Mouse (Mus musculus): ENCODE measurements around the gene Ndufc1. TPM values are rescaled to one million over a fixed set of nuclear protein-coding genes. Genes with fewer than 3 reads are reported as not detected.

The Ndufc1 gene
- polyA plus RNA-seq, 1 experiment from 2014 or later, result 619 TPM

DNA sequence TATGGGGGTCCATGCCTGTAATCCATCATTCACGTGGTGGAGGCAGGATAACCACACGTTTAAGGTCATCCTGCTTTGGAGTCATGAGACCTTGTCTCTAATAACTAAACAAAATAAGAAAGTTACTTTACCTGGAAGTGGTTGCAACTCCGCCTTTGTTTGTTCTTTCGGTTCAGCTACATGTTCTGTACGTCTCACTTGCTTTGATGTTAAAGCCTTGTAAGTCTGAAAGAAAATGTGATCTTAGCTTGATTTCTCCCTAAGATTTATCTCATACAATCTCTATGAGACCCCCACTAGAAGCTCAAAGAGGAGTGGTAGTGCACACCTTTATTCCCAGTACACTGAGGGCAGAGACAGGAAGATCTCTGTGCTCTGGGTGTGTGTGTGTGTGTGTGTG is 17.7 kb downstream of the Ndufc1 start:
- Histone ChIP-seq H3K36me3 (ENCODE audit: control insufficient read depth, insufficient read depth) (no peaks in the 10 kb centered on the region), H3K27me3 (replicated peaks; ENCODE audit: control insufficient read depth, insufficient read depth, low read length) (peaks cover 3% of the 10 kb centered on the region; the same call in 1 of the 2 replicates), H3K4me1 (replicated peaks; ENCODE audit: control insufficient read depth, insufficient read depth, low read length) (no peaks in the 10 kb centered on the region; the same call in none of the 2 replicates), H3K4me2 (ENCODE audit: low read length) (no peak overlapping the region), H3K4me3 (replicated peaks; ENCODE audit: low read length) (no peak overlapping the region), H3K27ac (ENCODE audit: low read length) (no peak overlapping the region), H3K9me3 (ENCODE audit: control insufficient read depth, low read length) (no peaks in the 10 kb centered on the region), H3K9ac (replicated peaks; ENCODE audit: low read depth, low read length) (no peak overlapping the region)
- no peak for ATAC-seq
- 82% methylated on average over 5 of the region's 5 CpGs for WGBS

- peak overlapping the region; percentile 39; the same call in 1 of the 2 replicates for H3K9ac ChIP-seq (replicated peaks; ENCODE audit: low read depth, low read length)
- ATAC-seq, result no peak
- no peak overlapping the region for H3K4me3 ChIP-seq (replicated peaks; ENCODE audit: low read length)
- no peaks in the 10 kb centered on the region for H3K27me3 ChIP-seq (replicated peaks; ENCODE audit: control insufficient read depth, insufficient read depth, low read length)
- H3K27ac ChIP-seq (ENCODE audit: low read length), result no peak overlapping the region
- no peaks in the 10 kb centered on the region for H3K9me3 ChIP-seq (ENCODE audit: control insufficient read depth, low read length)
- H3K4me1 ChIP-seq (replicated peaks; ENCODE audit: control insufficient read depth, insufficient read depth, low read length), result no peaks in the 10 kb centered on the region; the same call in 1 of the 2 replicates
- H3K36me3 ChIP-seq (ENCODE audit: control insufficient read depth, insufficient read depth), result no peaks in the 10 kb centered on the region
- H3K4me2 ChIP-seq (ENCODE audit: low read length), result peak overlapping the region; percentile 29
- WGBS, result 9% methylated on average over 13 of the region's 13 CpGs
These were observed 19.9 kb downstream of the Ndufc1 start for GRCm38 (mm10) chr3:51388904-51389303.

DNA sequence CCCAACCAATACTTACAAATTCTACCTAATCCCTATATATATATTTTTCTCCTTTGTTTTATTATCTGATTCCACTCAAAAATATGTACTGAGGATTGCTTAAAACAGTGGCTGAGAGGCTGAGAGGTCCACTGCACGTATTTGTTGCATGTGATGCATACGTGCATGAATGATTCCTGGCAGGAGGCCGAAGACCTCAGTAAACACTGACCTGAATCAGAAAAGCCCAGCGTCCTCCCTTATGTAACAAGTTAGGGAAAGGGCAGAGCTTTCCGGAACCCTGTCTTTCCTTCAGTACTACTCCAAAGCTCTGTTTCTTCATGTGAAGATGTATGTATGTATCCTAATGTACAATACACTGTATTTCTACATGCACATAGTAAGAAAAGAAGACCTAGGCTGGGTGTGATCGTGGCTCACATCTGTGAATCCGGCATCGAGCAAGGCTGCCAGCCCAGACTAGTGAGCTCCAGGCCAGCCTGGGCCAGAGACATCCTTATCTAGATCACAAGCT is 20.9 kb downstream of the Ndufc1 start:
- no peak overlapping the region for H3K9ac ChIP-seq (replicated peaks; ENCODE audit: low read depth, low read length)
- no peaks in the 10 kb centered on the region; the same call in 1 of the 2 replicates for H3K4me1 ChIP-seq (replicated peaks; ENCODE audit: control insufficient read depth, insufficient read depth, low read length)
- ATAC-seq, result no peak
- H3K36me3 ChIP-seq (ENCODE audit: control insufficient read depth, insufficient read depth), result no peaks in the 10 kb centered on the region
- H3K27ac ChIP-seq (ENCODE audit: low read length), result no peak overlapping the region
- H3K27me3 ChIP-seq (replicated peaks; ENCODE audit: control insufficient read depth, insufficient read depth, low read length), result no peaks in the 10 kb centered on the region
- WGBS, result 53% methylated on average over 8 of the region's 8 CpGs
- no peak overlapping the region for H3K4me2 ChIP-seq (ENCODE audit: low read length)
- H3K4me3 ChIP-seq (replicated peaks; ENCODE audit: low read length), result no peak overlapping the region
- no peaks in the 10 kb centered on the region for H3K9me3 ChIP-seq (ENCODE audit: control insufficient read depth, low read length)

- 82% methylated on average over 3 of the region's 3 CpGs for WGBS
- H3K27ac ChIP-seq (ENCODE audit: low read length), result no peak overlapping the region
- no peak for ATAC-seq
- no peak overlapping the region for H3K9ac ChIP-seq (replicated peaks; ENCODE audit: low read depth, low read length)
- H3K4me3 ChIP-seq (replicated peaks; ENCODE audit: low read length), result no peak overlapping the region
- H3K9me3 ChIP-seq (ENCODE audit: control insufficient read depth, low read length), result no peaks in the 10 kb centered on the region
- no peaks in the 10 kb centered on the region for H3K27me3 ChIP-seq (replicated peaks; ENCODE audit: control insufficient read depth, insufficient read depth, low read length)
- no peaks in the 10 kb centered on the region; the same call in 1 of the 2 replicates for H3K4me1 ChIP-seq (replicated peaks; ENCODE audit: control insufficient read depth, insufficient read depth, low read length)
- H3K4me2 ChIP-seq (ENCODE audit: low read length), result no peak overlapping the region
- no peaks in the 10 kb centered on the region for H3K36me3 ChIP-seq (ENCODE audit: control insufficient read depth, insufficient read depth)
These were observed 21.7 kb downstream of the Ndufc1 start for GRCm38 (mm10) chr3:51387134-51387451.

GRCm38 (mm10) chr3:51386441-51387133 is 22.2 kb downstream of the Ndufc1 start:
- Histone ChIP-seq H3K4me1 (replicated peaks; ENCODE audit: control insufficient read depth, insufficient read depth, low read length) (no peaks in the 10 kb centered on the region; the same call in 1 of the 2 replicates), H3K9me3 (ENCODE audit: control insufficient read depth, low read length) (no peaks in the 10 kb centered on the region), H3K27ac (ENCODE audit: low read length) (no peak overlapping the region), H3K27me3 (replicated peaks; ENCODE audit: control insufficient read depth, insufficient read depth, low read length) (no peaks in the 10 kb centered on the region), H3K9ac (replicated peaks; ENCODE audit: low read depth, low read length) (no peak overlapping the region), H3K4me3 (replicated peaks; ENCODE audit: low read length) (no peak overlapping the region), H3K36me3 (ENCODE audit: control insufficient read depth, insufficient read depth) (no peaks in the 10 kb centered on the region), H3K4me2 (ENCODE audit: low read length) (no peak overlapping the region)
- no peak for ATAC-seq
- 53% methylated on average over 12 of the region's 12 CpGs for WGBS

- 29% methylated on average over 12 of the region's 12 CpGs for WGBS
These were observed 25.4 kb downstream of the Ndufc1 start for GRCm38 (mm10) chr3:51383409-51383808.

GRCm38 (mm10) chr3:51380660-51381014 is 28.2 kb downstream of the Ndufc1 start:
- H3K4me3 ChIP-seq (replicated peaks; ENCODE audit: low read length), result no peak overlapping the region
- H3K9ac ChIP-seq (replicated peaks; ENCODE audit: low read depth, low read length), result no peak overlapping the region
- ATAC-seq, result no peak
- no peaks in the 10 kb centered on the region for H3K27me3 ChIP-seq (replicated peaks; ENCODE audit: control insufficient read depth, insufficient read depth, low read length)
- no peak overlapping the region for H3K27ac ChIP-seq (ENCODE audit: low read length)
- WGBS, result 74% methylated on average over 2 of the region's 5 CpGs
- H3K4me1 ChIP-seq (replicated peaks; ENCODE audit: control insufficient read depth, insufficient read depth, low read length), result no peaks in the 10 kb centered on the region
- H3K4me2 ChIP-seq (ENCODE audit: low read length), result no peak overlapping the region
- no peaks in the 10 kb centered on the region for H3K9me3 ChIP-seq (ENCODE audit: control insufficient read depth, low read length)
- H3K36me3 ChIP-seq (ENCODE audit: control insufficient read depth, insufficient read depth), result no peaks in the 10 kb centered on the region

More at GRCm38 (mm10) chr3:51383409-51383808, 25.4 kb downstream of the Ndufc1 start:
- Histone ChIP-seq H3K4me2 (ENCODE audit: low read length) (no peak overlapping the region), H3K4me3 (replicated peaks; ENCODE audit: low read length) (no peak overlapping the region), H3K4me1 (replicated peaks; ENCODE audit: control insufficient read depth, insufficient read depth, low read length) (no peaks in the 10 kb centered on the region), H3K9ac (replicated peaks; ENCODE audit: low read depth, low read length) (no peak overlapping the region), H3K27me3 (replicated peaks; ENCODE audit: control insufficient read depth, insufficient read depth, low read length) (no peaks in the 10 kb centered on the region), H3K27ac (ENCODE audit: low read length) (no peak overlapping the region), H3K9me3 (ENCODE audit: control insufficient read depth, low read length) (no peaks in the 10 kb centered on the region), H3K36me3 (ENCODE audit: control insufficient read depth, insufficient read depth) (no peaks in the 10 kb centered on the region)
- ATAC-seq, result no peak

DNA sequence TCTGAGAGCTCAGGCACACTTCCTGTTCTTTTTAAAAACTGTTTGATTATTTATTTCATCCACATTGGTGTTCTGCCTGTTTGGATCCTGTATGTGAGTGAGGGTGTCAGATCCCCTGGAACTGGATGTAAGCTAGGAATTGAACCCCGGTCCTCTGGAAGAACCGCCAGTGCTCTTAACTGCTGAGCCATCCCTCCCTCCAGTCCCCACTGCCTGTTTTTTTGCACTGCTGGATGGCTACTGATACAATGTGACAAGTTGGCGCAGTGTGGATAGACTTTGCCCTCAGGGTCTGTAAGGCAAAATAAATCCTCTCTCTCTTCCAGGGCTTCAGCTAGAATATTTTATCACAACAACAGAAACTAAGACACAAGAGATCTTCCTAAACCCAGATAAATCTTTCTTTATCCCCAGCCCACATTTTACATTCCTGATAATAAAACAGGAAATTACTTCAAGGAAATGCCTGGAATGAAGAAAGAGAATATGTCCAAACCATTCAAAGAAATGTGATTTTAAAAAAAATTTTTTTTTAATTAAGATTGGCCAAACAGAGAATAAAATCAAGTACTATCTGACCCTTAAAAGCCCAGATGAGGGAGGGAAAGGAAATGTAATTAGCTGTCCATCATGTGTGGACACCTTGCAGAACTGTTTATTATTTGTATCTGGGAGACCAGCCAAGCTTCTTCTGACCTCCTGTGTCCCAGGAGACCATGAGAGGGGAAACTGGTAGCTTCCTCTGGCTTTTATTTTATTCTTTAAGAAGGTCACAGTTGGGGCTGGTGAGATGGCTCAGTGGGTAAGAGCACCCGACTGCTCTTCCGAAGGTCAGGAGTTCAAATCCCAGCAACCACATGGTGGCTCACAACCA is 28.8 kb downstream of the Ndufc1 start:
- Histone ChIP-seq H3K4me3 (replicated peaks; ENCODE audit: low read length) (no peak overlapping the region), H3K4me2 (ENCODE audit: low read length) (no peak overlapping the region), H3K36me3 (ENCODE audit: control insufficient read depth, insufficient read depth) (no peaks in the 10 kb centered on the region), H3K27me3 (replicated peaks; ENCODE audit: control insufficient read depth, insufficient read depth, low read length) (no peaks in the 10 kb centered on the region), H3K4me1 (replicated peaks; ENCODE audit: control insufficient read depth, insufficient read depth, low read length) (no peaks in the 10 kb centered on the region), H3K9me3 (ENCODE audit: control insufficient read depth, low read length) (no peaks in the 10 kb centered on the region), H3K27ac (ENCODE audit: low read length) (no peak overlapping the region), H3K9ac (replicated peaks; ENCODE audit: low read depth, low read length) (no peak overlapping the region)
- no peak for ATAC-seq
- 92% methylated on average over 5 of the region's 5 CpGs for WGBS

DNA sequence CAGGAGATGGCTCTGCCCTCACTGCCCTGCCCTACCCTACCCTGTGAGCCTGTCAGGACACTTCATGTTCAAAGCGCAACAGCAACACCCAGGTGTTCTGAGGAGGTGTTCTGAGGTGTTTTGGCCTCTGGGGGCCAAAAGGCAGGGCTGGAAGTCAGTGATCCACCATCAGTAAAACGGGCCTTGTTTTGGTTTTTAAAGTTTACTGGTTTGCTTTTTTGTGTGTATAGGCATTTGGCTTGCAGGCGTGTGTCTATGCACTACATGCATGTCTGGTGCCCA is 30.2 kb downstream of the Ndufc1 start:
- WGBS, result 82% methylated on average over 3 of the region's 3 CpGs
- Histone ChIP-seq H3K36me3 (ENCODE audit: control insufficient read depth, insufficient read depth) (no peaks in the 10 kb centered on the region), H3K4me1 (replicated peaks; ENCODE audit: control insufficient read depth, insufficient read depth, low read length) (no peaks in the 10 kb centered on the region), H3K9ac (replicated peaks; ENCODE audit: low read depth, low read length) (no peak overlapping the region), H3K4me3 (replicated peaks; ENCODE audit: low read length) (no peak overlapping the region), H3K27ac (ENCODE audit: low read length) (no peak overlapping the region), H3K27me3 (replicated peaks; ENCODE audit: control insufficient read depth, insufficient read depth, low read length) (no peaks in the 10 kb centered on the region), H3K4me2 (ENCODE audit: low read length) (no peak overlapping the region), H3K9me3 (ENCODE audit: control insufficient read depth, low read length) (no peaks in the 10 kb centered on the region)
- ATAC-seq, result no peak

Data from forebrain, embryonic 16.5 days (tissue).